Mouse (Mus musculus) frontal cortex, postnatal 14 days (tissue): ENCODE results near the gene Tatdn2.

Experiments used
- DNase-seq, 2 experiments: peaks; one replicate each; pipeline ENCODE4 v3.0.0; 2022; ENCODE audit warnings: low spot score in 2 of 2

Tatdn2 gene

GRCm38 (mm10) chr6:113714276-113714675 lies 17.4 kb downstream of the Tatdn2 start:
- no peak for DNase-seq

GRCm38 (mm10) chr6:113714797-113715196 lies 17.9 kb downstream of the Tatdn2 start:
- no peak for DNase-seq

- no peak for DNase-seq
These were observed 20.7 kb downstream of the Tatdn2 start for GRCm38 (mm10) chr6:113717541-113717940.

GRCm38 (mm10) chr6:113719878-113720277 lies 23.0 kb downstream of the Tatdn2 start, which contains the start of gene Ghrl:
Gene Ghrl (minus strand): TSS chr6:113719880.
- no peak for DNase-seq

GRCm38 (mm10) chr6:113721061-113721460 lies 24.2 kb downstream of the Tatdn2 start:
- DNase-seq: no peak

- no peak for DNase-seq
These were observed 31.3 kb downstream of the Tatdn2 start for GRCm38 (mm10) chr6:113728181-113728580.

GRCm38 (mm10) chr6:113731296-113731695 lies 34.4 kb downstream of the Tatdn2 start:
- no peak for DNase-seq

- DNase-seq: no peak
These were observed 40.6 kb downstream of the Tatdn2 start for GRCm38 (mm10) chr6:113737318-113738046.

GRCm38 (mm10) chr6:113740236-113741217 lies 43.7 kb downstream of the Tatdn2 start, which contains the start of gene Sec13:
Gene Sec13 (minus strand): TSS chr6:113740743.
- DNase-seq: peak; percentile 77 to 80

GRCm38 (mm10) chr6:113741425-113741824 lies 44.6 kb downstream of the Tatdn2 start:
- DNase-seq: no peak

- DNase-seq: no peak
These were observed 45.5 kb downstream of the Tatdn2 start for GRCm38 (mm10) chr6:113742321-113742720.

- no peak for DNase-seq
These were observed 46.3 kb downstream of the Tatdn2 start for GRCm38 (mm10) chr6:113743111-113743510.

GRCm38 (mm10) chr6:113745117-113745516 lies 48.3 kb downstream of the Tatdn2 start:
- no peak for DNase-seq

- no peak for DNase-seq
These were observed 50.4 kb downstream of the Tatdn2 start for GRCm38 (mm10) chr6:113747284-113747683.

- no peak for DNase-seq
These were observed 51.5 kb downstream of the Tatdn2 start for GRCm38 (mm10) chr6:113748351-113748750.

- DNase-seq: no peak
These were observed 52.4 kb downstream of the Tatdn2 start for GRCm38 (mm10) chr6:113749119-113749685.
